Mouse (Mus musculus) CH12.LX (cell line): ENCODE measurements around the gene D630045J12Rik.

Experiments used
- MAFK ChIP-seq: IDR thresholded peaks from 2 replicates; pipeline ENCODE4 v1.6.1; 2011; ENCODE audit warnings: low read length, improper control_type of control experiment; ENCODE audit not compliant: insufficient replicate concordance
- MEF2A ChIP-seq: IDR thresholded peaks from 2 replicates; pipeline ENCODE4 v1.6.1; 2014; ENCODE audit warnings: low read depth, mild to moderate bottlenecking, inconsistent platforms, low read length, improper control_type of control experiment, borderline replicate concordance
- MXI1 ChIP-seq: IDR thresholded peaks from 2 replicates; pipeline ENCODE4 v1.6.1; 2011; ENCODE audit warnings: mild to moderate bottlenecking, low read depth, low read length, improper control_type of control experiment
- MYC ChIP-seq: IDR thresholded peaks from 2 replicates; pipeline ENCODE4 v1.6.1; 2011; ENCODE audit warnings: low read depth, mild to moderate bottlenecking, improper control_type of control experiment, low read length
- NELFE ChIP-seq: IDR thresholded peaks from 2 replicates; pipeline ENCODE4 v1.6.1; 2011; ENCODE audit warnings: low read depth, low read length, improper control_type of control experiment
- POLR2A ChIP-seq: IDR thresholded peaks from 2 replicates; pipeline ENCODE4 v1.6.1; 2011; ENCODE audit warnings: low read depth, mild to moderate bottlenecking, improper control_type of control experiment, low read length
- RAD21 ChIP-seq: IDR thresholded peaks from 2 replicates; pipeline ENCODE4 v1.6.1; 2011; ENCODE audit warnings: low read depth, mild to moderate bottlenecking, low read length, improper control_type of control experiment, moderate library complexity
- SMC3 ChIP-seq: IDR thresholded peaks from 2 replicates; pipeline ENCODE4 v1.6.1; 2011; ENCODE audit warnings: low read depth, low read length, improper control_type of control experiment

GRCm38 (mm10) chr6:38116107-38116770 is 137.6 kb downstream of the D630045J12Rik start:
- TF ChIP-seq POLR2A: no peak
- TF ChIP-seq MXI1: no peak
- TF ChIP-seq SMC3: no peak
- TF ChIP-seq NELFE: no peak
- no peak for TF ChIP-seq MAFK
- no peak for TF ChIP-seq RAD21
- no peak for TF ChIP-seq MEF2A
- no peak for TF ChIP-seq MYC
